Mouse (Mus musculus): ENCODE measurements around the gene Elobl.
A peak's percentile ranks its signal among the peaks of the same experiment; 100 is the strongest.

Gene Elobl

DNA sequence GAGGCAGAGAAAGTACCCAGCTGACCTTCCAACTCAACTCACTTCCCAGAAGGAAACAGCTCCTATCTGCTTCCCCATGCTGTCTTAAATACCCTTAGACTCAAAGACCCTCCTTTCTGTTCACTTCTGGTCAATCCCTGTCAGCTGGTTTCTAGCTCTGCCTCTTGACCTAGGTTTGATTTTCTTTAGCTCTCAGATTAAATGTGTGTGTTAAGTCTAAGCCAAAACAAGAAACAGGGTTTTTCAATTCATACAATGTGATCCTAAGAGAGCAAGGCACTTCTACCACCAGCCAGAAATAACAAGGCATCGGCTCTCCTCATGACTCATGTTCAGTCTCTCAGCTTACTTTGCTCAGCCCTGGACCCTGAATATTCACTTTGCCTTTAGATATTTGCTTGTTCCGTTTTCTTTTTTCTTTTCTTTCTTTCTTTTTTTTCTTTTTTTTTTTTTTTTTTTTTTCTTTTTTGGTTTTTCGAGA is at the start of gene Elobl:
TSS of gene Elobl (minus strand) at position 51 of the 481 bp plus-strand sequence.
- DNase-seq: no peak

DNA sequence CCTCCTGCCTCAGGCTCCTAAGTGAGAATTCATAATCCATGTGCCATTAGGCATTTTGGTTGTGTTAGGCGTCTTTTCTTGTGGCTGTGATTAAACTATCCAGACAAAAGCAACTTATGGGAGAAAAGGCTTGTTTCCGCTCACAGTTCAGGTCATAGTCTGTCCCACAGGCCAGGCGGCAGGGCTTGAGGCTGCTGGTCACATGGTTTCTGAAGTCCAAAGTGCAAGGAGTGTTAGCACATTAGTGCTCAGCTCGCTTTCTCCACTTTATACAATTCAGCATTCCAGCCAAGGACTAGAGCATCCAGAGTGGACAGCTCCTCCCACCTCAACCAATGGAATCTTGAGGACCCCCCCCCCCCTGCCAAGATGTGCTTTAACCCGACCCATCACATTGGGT is 45.5 kb upstream of the Elobl start:
- no peak for DNase-seq

DNA sequence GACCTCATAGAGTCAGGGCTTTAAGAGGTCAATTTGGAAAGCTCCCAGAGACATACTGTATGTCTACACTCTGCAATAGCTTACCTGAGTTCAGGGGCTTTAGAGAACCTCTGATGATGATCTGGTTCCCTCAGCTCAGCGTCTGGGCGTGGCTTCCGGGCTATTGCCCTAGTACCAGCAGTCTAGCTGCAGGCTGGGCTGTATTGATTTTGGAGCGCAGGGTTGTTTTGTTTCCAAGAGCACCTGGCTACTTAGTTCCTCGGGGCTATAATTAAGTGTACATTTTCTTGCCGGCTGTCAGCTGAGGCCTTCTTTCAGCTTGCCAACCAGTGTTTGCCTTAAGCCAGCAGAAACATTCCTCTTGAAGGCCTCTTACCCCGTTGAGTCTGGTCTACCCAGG is 42.8 kb upstream of the Elobl start:
- no peak for DNase-seq

DNA sequence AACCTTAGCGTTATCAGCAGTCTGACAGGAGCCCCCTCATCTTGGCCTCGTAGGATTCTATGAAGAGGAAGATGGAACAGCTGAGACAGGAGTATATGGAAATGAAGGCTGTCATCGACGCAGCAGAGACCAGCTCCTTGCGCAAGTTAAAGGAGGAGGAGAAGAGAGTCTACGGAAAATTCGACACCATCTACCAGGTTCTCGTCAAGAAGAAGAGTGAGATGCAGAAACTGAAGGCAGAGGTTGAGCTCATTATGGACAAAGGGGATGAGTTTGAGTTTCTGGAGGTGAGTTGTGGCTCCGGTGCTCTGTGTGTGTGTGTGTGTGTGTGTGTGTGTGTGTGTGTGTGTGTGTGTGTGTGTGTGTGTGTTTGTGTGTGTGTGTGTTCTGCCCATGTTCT is 42.3 kb upstream of the Elobl start:
- no peak for DNase-seq

DNA sequence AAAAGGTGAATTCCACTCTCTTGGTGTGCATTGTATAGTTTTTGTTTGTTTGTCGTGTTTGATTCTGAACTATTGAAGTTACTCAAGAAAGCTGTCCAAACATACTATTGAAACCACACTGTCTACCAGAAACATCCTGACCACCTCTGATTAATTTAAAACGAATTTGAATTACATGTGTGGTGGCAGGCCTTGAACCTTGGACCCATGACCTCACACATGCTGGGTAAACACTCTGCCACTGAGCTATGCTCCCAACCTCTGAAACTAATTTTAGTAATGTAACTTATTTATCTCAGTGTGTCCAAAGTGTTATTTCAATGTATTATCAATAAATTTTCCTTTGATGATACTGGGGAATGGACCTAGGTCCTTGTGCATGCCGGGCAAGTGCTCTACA is 40.9 kb upstream of the Elobl start:
- DNase-seq: no peak

DNA sequence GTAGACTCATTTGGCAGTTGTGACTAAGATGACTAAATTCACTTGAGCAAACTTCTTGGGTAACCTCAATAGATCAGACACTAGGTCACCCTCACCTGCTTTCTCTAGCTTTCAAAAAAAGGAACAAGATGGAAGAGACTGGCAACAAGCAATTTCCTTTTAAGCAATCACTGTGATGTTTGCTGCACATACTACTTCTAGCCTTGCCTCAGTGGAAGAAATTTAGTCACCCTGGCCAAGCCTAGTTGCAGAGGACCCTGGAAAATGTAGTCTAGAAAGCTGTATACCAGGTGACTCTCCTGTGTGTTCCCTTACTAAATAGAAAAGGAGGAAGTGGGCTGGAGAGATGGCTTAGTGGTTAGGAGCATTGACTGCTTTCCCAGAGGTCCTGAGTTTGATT is 39.7 kb upstream of the Elobl start:
- DNase-seq: no peak

DNA sequence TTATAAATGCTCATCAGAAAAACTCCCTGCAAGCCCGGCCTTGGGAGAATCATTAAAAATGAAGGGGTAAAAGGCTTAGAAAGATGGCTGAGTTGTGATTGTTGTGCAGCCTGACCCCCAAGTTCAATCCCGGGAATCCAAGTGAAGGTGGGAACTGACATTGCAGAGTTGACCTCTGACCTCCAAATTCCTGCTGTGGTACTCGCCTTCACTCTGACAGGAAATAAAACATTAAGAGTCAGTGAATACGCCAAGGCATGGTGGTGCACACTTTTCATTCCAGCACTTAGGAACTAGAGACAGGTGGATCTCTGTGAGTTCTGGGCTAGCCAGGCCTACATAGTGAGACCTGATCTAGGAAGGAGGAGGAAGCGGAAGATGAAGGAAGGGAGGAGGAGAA is 38.7 kb upstream of the Elobl start:
- no peak for DNase-seq

DNA sequence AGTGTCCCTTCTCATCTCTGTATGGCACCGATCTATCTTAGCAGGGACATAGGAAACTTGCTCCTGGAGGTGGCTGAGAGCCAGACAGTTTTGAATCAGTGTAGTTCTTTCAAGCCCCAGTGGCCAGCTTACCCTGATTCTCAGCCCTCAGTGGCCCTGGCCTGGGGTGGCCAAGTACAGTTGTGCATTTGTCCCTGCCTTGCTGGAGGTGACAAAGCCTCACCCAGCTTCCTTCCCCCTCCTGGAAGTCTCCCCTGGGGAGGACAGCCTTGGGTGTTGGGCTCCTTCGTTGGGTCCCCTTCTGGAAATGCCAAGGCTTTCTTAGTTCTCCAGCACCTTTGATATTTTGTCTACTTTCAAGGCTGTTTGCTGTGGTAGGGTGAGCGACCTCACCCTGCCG is 37.0 kb upstream of the Elobl start:
- DNase-seq: no peak

DNA sequence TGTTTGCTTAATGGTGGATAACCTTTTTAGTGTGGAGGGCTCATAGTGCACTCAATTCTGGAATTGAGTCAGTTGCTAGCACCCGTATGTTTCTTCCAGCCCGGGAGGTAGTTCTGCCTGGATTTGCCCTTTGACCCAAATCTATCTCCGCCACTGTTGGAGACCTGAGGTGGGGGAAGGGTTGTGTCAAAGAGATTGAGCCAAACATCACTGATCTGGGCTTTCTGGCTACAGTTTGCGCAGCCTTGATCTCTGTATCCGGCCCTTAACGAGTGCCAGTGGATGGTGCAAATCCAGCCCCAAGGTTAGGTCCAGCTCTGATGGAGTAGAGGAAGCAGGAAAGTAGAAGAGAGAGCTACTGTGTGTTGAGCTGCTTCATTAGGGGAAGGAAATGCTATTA is 36.3 kb upstream of the Elobl start:
- no peak for DNase-seq

DNA sequence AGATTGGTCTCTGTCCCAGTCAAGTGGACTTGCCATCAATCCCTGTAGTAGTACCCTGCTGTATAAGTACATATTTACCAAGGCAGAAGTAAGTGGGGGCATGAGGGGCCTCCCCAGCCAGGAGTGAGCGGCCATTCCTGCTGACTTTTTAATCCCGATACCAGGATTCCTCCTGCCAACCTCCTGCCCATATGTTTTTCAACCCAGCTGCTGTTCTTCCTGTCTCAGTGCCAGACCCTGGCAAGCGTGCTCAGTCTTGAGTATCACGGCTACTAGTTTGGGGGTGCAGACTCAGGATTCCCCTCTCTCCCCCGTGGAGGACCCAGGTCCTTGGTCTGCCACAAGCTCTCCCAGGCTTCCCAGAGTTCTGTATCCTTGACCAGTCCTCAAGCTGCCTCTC is 35.9 kb upstream of the Elobl start:
- DNase-seq: no peak

DNA sequence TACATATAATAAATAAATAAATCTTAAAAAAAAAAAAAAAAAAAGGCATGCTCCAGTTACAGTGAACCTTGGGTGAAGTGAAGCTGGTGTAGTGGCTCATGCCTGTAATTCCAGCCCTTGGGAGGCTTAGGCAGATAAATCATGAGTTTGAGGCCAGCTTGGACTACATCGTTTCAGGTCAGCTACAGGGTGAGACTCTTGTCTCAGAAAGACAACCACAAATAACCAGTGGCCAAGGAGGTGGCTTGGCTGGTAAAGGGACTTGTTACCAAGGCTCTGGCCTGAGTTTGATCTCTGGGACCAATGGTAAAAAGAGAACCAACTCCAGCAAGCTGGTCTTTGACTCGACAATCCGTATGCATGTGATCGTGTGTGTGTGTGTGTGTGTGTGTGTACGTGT is 35.3 kb upstream of the Elobl start:
- no peak for DNase-seq

DNA sequence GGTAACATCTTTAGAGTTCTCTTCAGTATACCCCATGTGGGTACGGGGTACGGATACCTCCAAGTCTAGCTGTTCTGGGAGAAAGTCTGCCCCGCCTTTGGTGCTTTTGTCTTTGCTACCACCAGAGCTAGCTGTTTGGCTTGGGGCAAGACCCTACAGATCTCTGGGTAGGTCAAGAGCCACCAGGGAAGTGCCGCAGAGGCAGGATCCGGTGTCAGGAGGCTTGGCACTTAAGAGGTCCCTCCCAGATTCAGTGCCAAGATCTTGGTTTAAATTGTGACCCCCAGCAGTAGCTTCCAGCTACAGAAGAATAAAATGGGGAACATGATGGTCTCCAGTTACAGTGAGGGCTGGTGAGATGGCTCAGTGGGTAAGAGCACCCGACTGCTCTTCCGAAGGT is 34.8 kb upstream of the Elobl start:
- no peak for DNase-seq

DNA sequence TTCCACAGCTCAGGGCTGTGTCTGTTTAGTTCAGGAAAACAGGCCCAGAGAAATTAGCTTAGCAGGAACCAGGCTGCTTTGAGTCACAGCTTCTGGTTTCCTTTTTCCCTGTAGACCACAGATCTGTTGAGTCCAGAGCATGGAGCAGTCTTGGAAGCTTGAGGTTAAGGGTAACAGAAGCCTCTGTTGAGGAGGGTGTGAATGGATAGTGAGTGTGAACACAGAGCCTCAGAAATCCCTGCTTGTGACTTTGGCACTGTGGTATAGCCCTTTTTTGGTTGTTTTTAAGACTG is 33.7 kb upstream of the Elobl start:
- DNase-seq: no peak

DNA sequence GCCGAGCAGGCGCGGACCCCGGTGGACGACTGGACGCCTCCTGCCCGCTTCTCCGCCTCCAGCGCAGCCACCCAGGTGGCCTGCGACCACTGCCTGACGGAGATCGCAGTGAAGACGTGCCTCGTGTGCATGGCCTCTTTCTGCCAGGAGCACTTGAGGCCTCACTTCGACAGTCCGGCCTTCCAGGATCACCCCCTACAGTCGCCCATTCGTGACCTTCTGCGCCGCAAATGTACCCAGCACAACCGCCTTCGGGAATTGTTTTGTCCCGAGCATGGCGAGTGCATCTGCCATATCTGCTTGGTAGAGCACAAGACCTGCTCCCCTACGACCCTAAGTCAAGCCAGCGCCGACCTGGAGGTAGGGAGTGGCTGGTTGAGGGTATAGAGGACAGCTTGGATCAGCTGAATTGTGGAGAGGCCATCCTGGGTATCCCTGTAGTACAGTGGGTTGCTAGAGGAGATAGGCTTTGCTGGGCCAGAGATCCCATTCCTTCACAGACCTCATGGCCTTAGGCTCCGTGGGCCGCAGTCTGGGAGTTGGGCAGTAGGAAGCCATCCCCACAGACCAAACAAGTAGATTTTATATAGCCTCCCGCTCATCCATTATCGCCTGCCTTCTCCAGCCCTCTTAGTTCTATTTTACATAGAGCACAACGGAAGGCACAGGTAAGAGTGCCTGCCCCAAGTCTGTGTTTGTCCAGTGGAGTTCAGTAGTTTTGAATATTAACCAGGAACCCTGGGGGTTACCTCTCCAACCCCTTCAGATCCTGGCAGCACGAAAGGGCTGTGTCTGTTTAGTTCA is 33.2 kb upstream of the Elobl start:
- DNase-seq: no peak

DNA sequence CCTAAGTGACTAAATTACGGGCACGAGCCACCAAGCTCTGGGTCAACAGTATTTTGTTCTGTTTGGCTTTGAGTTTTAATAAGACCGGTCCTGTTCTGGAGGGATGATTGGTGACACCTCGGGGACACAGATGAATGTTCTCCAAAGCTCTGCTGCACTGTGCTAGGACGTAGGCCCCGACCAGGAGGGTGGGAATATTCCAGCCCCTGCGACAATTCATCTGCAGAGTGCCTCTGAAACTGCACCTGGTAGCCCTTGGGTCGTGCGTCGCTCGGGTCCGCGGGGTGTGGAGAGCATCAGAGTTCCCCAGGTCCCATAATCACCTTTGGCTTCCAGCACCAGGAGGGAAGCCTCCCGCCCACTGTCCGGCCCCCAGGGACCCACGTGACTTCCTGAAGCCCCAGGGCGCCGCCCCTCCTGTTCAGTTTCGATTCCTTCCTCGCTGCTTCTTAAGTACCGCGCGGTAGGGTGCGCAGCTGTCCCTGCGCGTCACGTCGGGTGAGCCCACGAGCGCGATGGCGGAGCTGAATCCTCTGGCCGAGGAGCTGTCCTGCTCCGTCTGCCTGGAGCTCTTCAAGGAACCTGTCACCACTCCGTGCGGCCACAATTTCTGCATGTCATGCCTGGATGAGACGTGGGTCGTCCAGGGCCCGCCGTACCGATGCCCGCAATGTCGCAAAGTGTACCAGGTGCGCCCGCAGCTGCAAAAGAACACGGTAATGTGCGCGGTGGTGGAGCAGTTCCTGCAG is 32.4 kb upstream of the Elobl start, which contains the start of gene Trim25:
TSS of gene Trim25 (plus strand) at position 403 of the 749 bp plus-strand sequence.
- DNase-seq: peak; percentile 95 to 96

DNA sequence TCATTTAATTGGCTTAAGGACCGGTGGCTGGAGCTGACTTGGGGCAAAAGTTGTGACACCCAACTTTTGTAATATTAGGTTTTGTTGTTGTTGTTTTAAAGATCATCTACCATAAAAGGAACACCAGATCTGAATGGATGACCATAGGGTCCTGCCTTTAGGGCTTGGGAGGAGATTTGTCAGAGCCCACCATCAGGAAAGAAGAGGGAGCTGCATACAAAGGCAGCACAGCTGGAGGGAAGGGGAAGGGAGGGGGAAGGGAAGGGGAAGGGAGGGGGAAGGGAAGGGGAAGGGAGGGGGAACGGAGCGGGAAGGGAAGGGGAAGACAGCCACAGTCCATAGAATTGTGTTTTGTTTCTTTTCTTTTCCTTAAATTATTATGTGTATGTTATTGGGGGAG is 31.7 kb upstream of the Elobl start:
- DNase-seq: no peak

DNA sequence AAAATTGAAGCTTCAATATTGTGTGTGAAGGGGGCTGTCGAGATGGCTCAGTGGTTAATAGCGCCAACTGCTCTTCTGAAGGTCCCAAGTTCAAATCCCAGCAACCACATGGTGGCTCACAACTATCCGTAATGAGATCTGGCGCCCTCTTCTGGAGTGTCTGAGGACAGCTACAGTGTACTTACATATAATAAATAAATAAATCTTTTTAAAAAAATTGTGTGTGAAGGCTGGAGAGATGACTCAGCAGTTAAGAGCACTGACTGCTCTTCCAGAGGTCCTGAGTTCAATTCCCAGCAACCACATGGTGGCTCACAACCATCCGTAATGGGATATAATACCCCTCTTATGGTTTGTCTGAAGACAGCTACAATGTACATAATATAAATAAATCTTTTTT is 30.6 kb upstream of the Elobl start:
- peak in 1 of 2 experiments; percentile 34 for DNase-seq

DNA sequence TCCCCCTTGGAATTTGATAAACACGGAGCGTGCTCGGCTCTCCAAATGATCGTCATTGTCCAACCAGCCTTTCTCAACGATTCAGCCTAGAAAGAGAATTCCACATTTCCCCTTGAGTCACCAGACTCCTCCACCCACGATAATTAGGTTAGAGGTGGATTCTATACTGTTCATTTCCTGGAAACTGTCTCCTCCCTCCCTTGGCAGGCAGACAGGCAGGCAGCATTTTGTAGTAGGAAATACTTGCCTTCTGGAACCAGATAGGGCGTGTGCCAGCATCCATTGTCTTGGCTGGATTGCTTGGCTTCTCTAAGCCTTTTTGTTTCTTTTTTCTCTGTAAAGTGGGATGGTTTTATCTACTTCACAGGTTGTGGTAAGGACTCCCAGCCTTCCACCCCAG is 29.7 kb upstream of the Elobl start:
- DNase-seq: peak in 1 of 2 experiments; percentile 44

DNA sequence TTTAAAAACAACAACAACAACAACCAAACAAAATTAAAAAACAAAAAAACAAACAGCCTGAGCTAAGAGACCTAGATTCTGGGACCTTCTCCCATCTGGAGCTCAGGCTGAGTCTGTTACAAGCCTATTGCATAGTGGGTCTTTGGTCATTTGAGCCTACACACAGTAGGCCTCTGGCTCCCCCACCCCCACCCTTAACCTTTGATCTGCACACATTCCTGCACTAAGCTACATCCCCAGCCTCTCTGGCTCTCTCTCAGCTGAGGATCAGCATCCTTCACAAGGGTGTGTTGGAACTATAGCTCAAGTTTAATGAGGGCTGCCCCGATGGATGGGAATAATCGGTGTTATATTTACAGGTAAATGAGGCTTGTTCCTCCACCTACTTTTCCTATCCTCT is 28.9 kb upstream of the Elobl start:
- no peak for DNase-seq

DNA sequence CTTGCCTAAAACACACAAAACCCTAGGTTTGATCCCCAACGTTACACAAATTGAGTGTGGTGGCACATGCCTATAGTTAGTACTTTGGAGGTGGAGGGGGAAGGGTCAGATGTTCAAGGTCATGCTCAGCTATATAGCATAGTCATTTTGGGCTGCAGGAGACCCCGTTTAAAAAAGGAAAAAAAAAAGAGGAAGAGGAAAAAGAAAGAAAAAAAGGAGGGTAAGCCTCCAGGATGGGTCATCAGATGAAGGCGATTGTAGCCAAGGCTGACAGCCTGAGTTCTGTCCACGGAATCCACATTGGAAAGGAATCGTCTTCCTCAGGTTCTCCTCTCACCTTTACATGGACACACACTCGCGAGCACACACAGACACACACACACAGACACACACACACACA is 27.8 kb upstream of the Elobl start:
- no peak for DNase-seq

DNA sequence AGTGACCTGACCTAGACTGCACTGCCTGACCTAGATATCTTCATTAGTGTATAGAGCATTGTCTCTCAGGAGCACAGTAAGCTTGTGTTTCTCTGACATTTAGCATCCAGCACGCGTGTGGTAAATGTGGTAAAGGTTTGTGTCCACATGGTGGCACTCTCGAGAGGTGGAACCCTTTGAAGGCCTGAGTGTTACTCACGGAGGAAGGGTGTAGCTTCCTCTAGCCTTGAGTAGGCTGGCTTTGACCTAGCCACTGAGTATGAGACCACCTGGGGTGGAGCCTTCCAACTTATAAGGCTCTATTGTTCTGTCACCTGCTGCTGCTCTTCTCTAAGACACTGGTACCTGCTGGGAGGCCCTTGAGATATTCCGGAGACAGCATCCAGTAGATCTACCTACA is 26.9 kb upstream of the Elobl start:
- peak; percentile 71 to 75 for DNase-seq

DNA sequence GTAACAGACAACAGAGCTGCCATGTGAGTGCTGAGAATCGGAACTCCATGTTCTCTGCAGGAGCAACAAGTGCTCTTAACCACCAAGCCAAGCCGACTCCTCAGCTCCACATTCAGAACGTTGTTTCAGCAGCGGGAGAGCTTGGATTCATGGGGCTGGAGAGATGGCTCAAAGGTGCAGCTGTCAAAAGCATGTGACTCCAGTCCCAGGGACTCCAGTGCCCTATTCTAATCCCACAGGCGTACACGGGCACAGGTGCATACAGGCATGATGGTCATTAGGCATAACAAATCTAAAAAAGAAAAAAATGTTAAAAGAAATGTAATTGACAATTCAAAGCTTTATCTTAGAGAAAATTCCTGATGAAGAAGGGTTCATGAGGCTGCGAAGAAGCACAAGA is 26.5 kb upstream of the Elobl start:
- no peak for DNase-seq

DNA sequence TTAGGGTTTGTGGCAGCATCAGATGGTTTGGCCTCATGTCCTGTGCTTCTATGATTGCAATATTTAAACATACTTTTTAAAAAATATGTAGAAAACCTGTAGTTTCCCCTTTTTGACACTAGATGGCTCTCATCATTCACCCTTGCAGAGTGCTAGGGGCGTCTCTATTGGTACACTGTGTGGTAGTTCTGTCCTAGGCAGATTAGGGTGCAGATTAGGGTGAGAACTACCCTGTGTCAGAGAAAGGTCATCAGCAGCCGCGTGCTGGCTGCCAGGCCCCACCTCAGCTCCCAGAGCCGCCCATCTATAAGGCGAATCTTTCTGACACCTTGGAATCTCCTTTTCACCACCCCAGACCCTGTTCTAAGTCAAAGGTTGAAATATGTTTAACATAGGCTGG is 22.8 kb upstream of the Elobl start:
- DNase-seq: peak in 1 of 2 experiments; percentile 28

DNA sequence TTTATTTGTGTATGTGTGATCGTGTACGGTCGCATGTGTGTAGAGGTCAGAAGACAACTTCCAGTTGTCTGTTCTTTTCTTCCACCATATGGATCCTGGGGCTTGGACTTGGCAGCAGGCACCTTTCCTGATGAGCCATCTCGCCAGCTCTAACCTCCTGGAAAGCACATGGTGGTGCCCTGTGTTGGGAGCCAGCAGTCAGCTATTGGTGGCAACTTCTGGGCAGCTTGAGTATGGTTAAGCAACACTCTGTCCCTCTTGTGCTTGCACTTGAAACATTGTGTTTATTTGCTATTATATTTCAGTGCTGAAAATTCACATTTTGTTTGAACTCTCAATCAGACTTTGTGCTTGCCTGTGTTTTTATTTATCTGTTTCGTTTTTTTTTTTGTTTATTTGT is 22.2 kb upstream of the Elobl start:
- DNase-seq: no peak

DNA sequence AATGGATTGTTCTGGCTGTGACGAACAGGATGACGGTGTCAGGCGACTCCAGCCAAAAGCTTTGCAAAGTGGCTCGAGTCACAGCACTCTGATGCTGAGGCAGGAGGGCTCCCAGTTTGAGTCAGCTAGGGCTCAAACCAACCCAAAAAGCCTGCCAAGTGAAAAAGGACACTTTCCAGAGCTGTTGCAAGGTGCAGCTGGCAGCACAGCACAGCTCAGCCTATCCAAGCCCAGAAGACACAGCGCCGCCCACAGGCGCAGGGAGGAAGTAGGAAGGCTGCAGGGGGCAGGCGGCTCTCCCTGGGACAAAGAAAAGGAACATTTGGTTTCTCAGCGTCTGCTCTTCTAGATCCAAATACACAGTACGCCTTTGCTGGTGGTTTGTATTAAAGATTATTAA is 19.9 kb upstream of the Elobl start:
- no peak for DNase-seq

Measured in kidney, postnatal 4 days (tissue).